Mouse (Mus musculus) MEL (cell line): Measurements from ENCODE around the gene Tsnaxip1. TPM values are rescaled to one million over a fixed set of nuclear protein-coding genes. Genes with fewer than 3 reads are reported as not detected.

Experiments used
- DNase-seq: peaks from one replicate; pipeline ENCODE4 v3.0.0; 2011; ENCODE audit warnings: low read depth, low spot score
- H3K27ac ChIP-seq: 2 replicates; pipeline ENCODE4 v1.5.1; 2012; ENCODE audit warnings: low read depth, mild to moderate bottlenecking, control low read depth, low read length, moderate library complexity; ENCODE audit not compliant: control insufficient read depth
- H3K27me3 ChIP-seq, 2 experiments: fragments of 150-350 bp in 1 of 2; sonication (generic) in 1 of 2; 2 replicates each; pipeline ENCODE4 v1.6.1; 2012; ENCODE audit warnings: low read length in 2 of 2, mild to moderate bottlenecking in 2 of 2, improper control_type of control experiment in 1 of 2, moderate library complexity in 1 of 2; ENCODE audit not compliant: insufficient read depth in 2 of 2, control insufficient read depth in 1 of 2
- H3K36me3 ChIP-seq, 2 experiments: 2 replicates each; pipeline ENCODE4 v1.6.1; 2012 to 2014; ENCODE audit warnings: low read length in 2 of 2, improper control_type of control experiment in 1 of 2, inconsistent platforms in 1 of 2, mild to moderate bottlenecking in 1 of 2; ENCODE audit not compliant: insufficient read depth in 2 of 2, control insufficient read depth in 1 of 2
- H3K4me1 ChIP-seq, 2 experiments: fragments of 150-350 bp in 1 of 2; sonication (generic) in 1 of 2; 2 replicates each; pipeline ENCODE4 v1.6.1; 2012; ENCODE audit warnings: low read length in 2 of 2, improper control_type of control experiment in 1 of 2, mild to moderate bottlenecking in 1 of 2; ENCODE audit not compliant: insufficient read depth in 2 of 2, control insufficient read depth in 1 of 2
- H3K4me3 ChIP-seq, 2 experiments: fragments of 150-350 bp in 1 of 2; sonication (generic) in 1 of 2; 2 replicates each; pipeline ENCODE4 v1.5.1; 2012; ENCODE audit warnings: low read depth in 2 of 2, low read length in 2 of 2, mild to moderate bottlenecking in 2 of 2, moderate library complexity in 2 of 2, control low read depth in 1 of 2, improper control_type of control experiment in 1 of 2; ENCODE audit not compliant: control insufficient read depth in 1 of 2, insufficient read depth in 1 of 2
- H3K79me2 ChIP-seq: 2 replicates; pipeline ENCODE4 v1.6.1; 2012; ENCODE audit warnings: mild to moderate bottlenecking, low read length, moderate library complexity; ENCODE audit not compliant: control insufficient read depth, poor library complexity, insufficient read depth
- H3K9ac ChIP-seq: 2 replicates; pipeline ENCODE4 v1.6.1; 2012; ENCODE audit warnings: low read depth, mild to moderate bottlenecking, control low read depth, low read length, moderate library complexity; ENCODE audit not compliant: control insufficient read depth, poor library complexity, severe bottlenecking
- H3K9me3 ChIP-seq: fragments of 150-350 bp; sonication (generic); replicated peaks from 2 replicates; pipeline ENCODE4 v1.6.1; 2012; ENCODE audit warnings: mild to moderate bottlenecking, low read length, improper control_type of control experiment, moderate library complexity; ENCODE audit not compliant: insufficient read depth
- BHLHE40 ChIP-seq: IDR thresholded peaks from 2 replicates; pipeline ENCODE4 v1.6.1; 2012; ENCODE audit warnings: low read depth, mild to moderate bottlenecking, inconsistent platforms, low read length, improper control_type of control experiment, borderline replicate concordance
- CTCF ChIP-seq, 3 experiments: IDR thresholded peaks in 2 of 3; conservative IDR thresholded peaks in 1 of 3; 2 replicates each; pipeline ENCODE4 v1.5.1; 2011 to 2012; ENCODE audit warnings: low read length in 3 of 3, low read depth in 2 of 3, mild to moderate bottlenecking in 2 of 3, improper control_type of control experiment in 1 of 3, inconsistent platforms in 1 of 3, mixed read lengths in 1 of 3, moderate library complexity in 1 of 3; ENCODE audit not compliant: control insufficient read depth in 1 of 3, insufficient read depth in 1 of 3, poor library complexity in 1 of 3, severe bottlenecking in 1 of 3
- EP300 ChIP-seq, 2 experiments: IDR thresholded peaks; 2 replicates each; pipeline ENCODE4 v1.6.1; 2011; ENCODE audit warnings: improper control_type of control experiment in 2 of 2, low read length in 2 of 2, low read depth in 1 of 2, mild to moderate bottlenecking in 1 of 2
- ETS1 ChIP-seq: IDR thresholded peaks from 2 replicates; pipeline ENCODE4 v1.6.1; 2012; ENCODE audit warnings: low read depth, mild to moderate bottlenecking, inconsistent platforms, low read length, improper control_type of control experiment, moderate library complexity
- GABPA ChIP-seq: IDR thresholded peaks from 2 replicates; pipeline ENCODE4 v1.6.1; 2012; ENCODE audit warnings: low read depth, mild to moderate bottlenecking, inconsistent platforms, low read length, improper control_type of control experiment, moderate library complexity
- GATA1 ChIP-seq: IDR thresholded peaks from 2 replicates; pipeline ENCODE4 v1.6.1; 2011; ENCODE audit warnings: low read depth, low read length, improper control_type of control experiment
- KAT2A ChIP-seq: conservative IDR thresholded peaks from 2 replicates; pipeline ENCODE4 v1.6.1; 2012; ENCODE audit warnings: low read depth, low read length, improper control_type of control experiment, inconsistent platforms
- MAX ChIP-seq: IDR thresholded peaks from 2 replicates; pipeline ENCODE4 v1.6.1; 2011; ENCODE audit warnings: low read length, improper control_type of control experiment
- MXI1 ChIP-seq: IDR thresholded peaks from 2 replicates; pipeline ENCODE4 v1.6.1; 2011; ENCODE audit warnings: mild to moderate bottlenecking, low read depth, low read length, improper control_type of control experiment
- MYC ChIP-seq: IDR thresholded peaks from 2 replicates; pipeline ENCODE4 v1.6.1; 2011; ENCODE audit warnings: low read depth, mild to moderate bottlenecking, low read length, improper control_type of control experiment, moderate library complexity
- NRF1 ChIP-seq: IDR thresholded peaks from 2 replicates; pipeline ENCODE4 v1.6.1; 2014; ENCODE audit warnings: low read depth, mild to moderate bottlenecking, inconsistent platforms, low read length, improper control_type of control experiment, moderate library complexity; ENCODE audit not compliant: poor library complexity, insufficient read depth, severe bottlenecking
- POLR2A ChIP-seq, 2 experiments: IDR thresholded peaks; 2 replicates each; pipeline ENCODE4 v1.6.1; 2011 to 2012; ENCODE audit warnings: low read length in 2 of 2, mild to moderate bottlenecking in 2 of 2, control low read depth in 1 of 2, improper control_type of control experiment in 1 of 2, low read depth in 1 of 2, moderate library complexity in 1 of 2; ENCODE audit not compliant: control insufficient read depth in 1 of 2, insufficient read depth in 1 of 2, poor library complexity in 1 of 2
- POLR2AphosphoS2 ChIP-seq: IDR thresholded peaks from 2 replicates; pipeline ENCODE4 v1.6.1; 2011; ENCODE audit warnings: low read length, improper control_type of control experiment
- SIN3A ChIP-seq: IDR thresholded peaks from 2 replicates; pipeline ENCODE4 v1.6.1; 2012; ENCODE audit warnings: low read length, improper control_type of control experiment, inconsistent platforms
- SMC3 ChIP-seq: IDR thresholded peaks from 2 replicates; pipeline ENCODE4 v1.6.1; 2011; ENCODE audit warnings: low read depth, low read length, improper control_type of control experiment
- TAL1 ChIP-seq: IDR thresholded peaks from 2 replicates; pipeline ENCODE4 v1.6.1; 2012; ENCODE audit warnings: mild to moderate bottlenecking, inconsistent platforms, low read length, moderate library complexity, mixed read lengths
- TBP ChIP-seq: IDR thresholded peaks from 2 replicates; pipeline ENCODE4 v1.8.0; 2011; ENCODE audit warnings: low read depth, low read length, improper control_type of control experiment
- TCF12 ChIP-seq: IDR thresholded peaks from 2 replicates; pipeline ENCODE4 v1.6.1; 2014; ENCODE audit warnings: low read depth, mild to moderate bottlenecking, inconsistent platforms, low read length, improper control_type of control experiment, moderate library complexity
- UBTF ChIP-seq: IDR thresholded peaks from 2 replicates; pipeline ENCODE4 v1.6.1; 2012; ENCODE audit warnings: low read depth, mild to moderate bottlenecking, inconsistent platforms, low read length, improper control_type of control experiment, moderate library complexity, borderline replicate concordance; ENCODE audit not compliant: insufficient read depth
- USF1 ChIP-seq: IDR thresholded peaks from 2 replicates; pipeline ENCODE4 v1.6.1; 2014; ENCODE audit warnings: low read depth, mild to moderate bottlenecking, inconsistent platforms, low read length, improper control_type of control experiment, moderate library complexity
- ZC3H11A ChIP-seq: IDR thresholded peaks from 2 replicates; pipeline ENCODE4 v1.6.1; 2012; ENCODE audit warnings: low read depth, mild to moderate bottlenecking, inconsistent platforms, low read length, improper control_type of control experiment
- ZKSCAN1 ChIP-seq: IDR thresholded peaks from 2 replicates; pipeline ENCODE4 v1.6.1; 2012; ENCODE audit warnings: low read depth, mild to moderate bottlenecking, inconsistent platforms, low read length, improper control_type of control experiment, moderate library complexity
- polyA plus RNA-seq, 2 experiments: library from polyadenylated mRNA; stranded (reverse) in 1 of 2; unstranded in 1 of 2; fragments of >175 nt in 1 of 2; fragments of >200 nt in 1 of 2; gene quantifications; 2 replicates each; pipeline versions ENCODE4 v1.2.1 to v1.2.4; 2012; ENCODE audit warnings: low replicate concordance in 2 of 2, low read depth in 1 of 2; ENCODE audit not compliant: insufficient read length in 2 of 2, insufficient read depth in 1 of 2, missing spikeins in 1 of 2
- total RNA-seq: library from RNA; depleted of rRNA; stranded (reverse); fragments of 300-350 nt; gene quantifications from 2 replicates; pipeline ENCODE4 v1.2.3, GENCODE M21; 2012

Tsnaxip1 gene
- total and polyA plus RNA-seq, 3 experiments, result 0.10 TPM; not detected in 2

DNA sequence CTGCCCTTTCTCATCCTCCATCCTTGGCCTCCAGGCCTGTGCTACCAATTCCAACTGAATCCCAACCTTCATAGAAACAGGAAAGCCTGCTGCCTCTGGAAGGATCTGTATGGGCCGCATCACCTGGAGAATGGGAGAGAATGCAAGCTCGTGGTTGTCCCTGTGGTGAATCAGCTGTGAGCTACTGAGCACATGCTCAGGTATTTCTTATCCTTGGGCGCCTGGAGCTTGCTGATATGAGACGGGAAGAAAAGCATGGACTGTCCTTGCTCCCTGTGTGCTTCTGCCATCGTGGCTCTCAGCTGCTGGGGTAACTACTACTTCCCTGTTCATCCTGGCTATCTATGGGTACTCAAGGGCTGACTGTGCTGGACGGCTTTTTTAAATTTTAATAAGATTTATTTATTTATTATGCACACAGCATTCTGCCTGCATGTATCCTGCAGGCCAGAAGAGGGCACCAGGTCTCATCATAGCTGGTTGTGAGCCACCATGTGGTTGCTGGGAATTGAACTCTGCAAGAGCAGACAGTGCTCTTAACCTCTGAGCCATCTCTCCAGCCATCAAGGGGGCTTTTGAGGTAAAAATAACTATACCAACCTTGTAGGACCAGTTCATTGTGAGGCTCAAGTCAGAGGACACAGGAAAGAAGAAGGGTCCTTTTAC is 39.0 kb downstream of the Tsnaxip1 start:
- Histone ChIP-seq H3K27me3 (no peaks in the 10 kb centered on the region), H3K79me2 (peaks cover 61% of the 10 kb centered on the region), H3K4me3 (no peak overlapping the region), H3K36me3 (peaks cover 11 to 20% of the 10 kb centered on the region in 2 experiments), H3K4me1 (peaks cover 2 to 11% of the 10 kb centered on the region in 2 experiments; a peak in 1 of 4 replicates), H3K27ac (no peak overlapping the region), H3K9me3 (no peaks in the 10 kb centered on the region), H3K9ac (no peak overlapping the region)
- TF ChIP-seq TCF12 (0 out of 2 replicates have a peak, but pooled peaks have one; percentile 14), MYC (peak; percentile 49; the same call in 1 of the 2 replicates), KAT2A (no peak), MXI1 (peak; percentile 66; the same call in 1 of the 2 replicates), USF1 (no peak), EP300 (IDR thresholded peaks at IDR 0.05; ENCODE audit: low read depth in 1 of 2, low read length in 2 of 2) (0 out of 4 replicates have a peak, but pooled peaks of 1 of the 2 experiments have one; percentile 8), GABPA (no peak), BHLHE40 (no peak), SMC3 (peak; percentile 47), POLR2AphosphoS2 (no peak), CTCF (IDR thresholded peaks at IDR 0.05 in 2 of 3, conservative IDR thresholded peaks at IDR 0.05 in 1 of 3; ENCODE audit: control insufficient read depth in 1 of 3, insufficient read depth in 1 of 3, low read depth in 2 of 3, low read length in 3 of 3, poor library complexity in 1 of 3, severe bottlenecking in 1 of 3) (peak; percentile 29 to 68 (median 51); a peak in 5 of 6 replicates), ZKSCAN1 (no peak), POLR2A (IDR thresholded peaks at IDR 0.05; ENCODE audit: control insufficient read depth in 1 of 2, insufficient read depth in 1 of 2, low read depth in 1 of 2, low read length in 2 of 2, poor library complexity in 1 of 2) (no peak; a peak in 1 of 4 replicates), ETS1 (peak; percentile 68; the same call in 1 of the 2 replicates), GATA1 (0 out of 2 replicates have a peak, but pooled peaks have one; percentile 12), ZC3H11A (0 out of 2 replicates have a peak, but pooled peaks have one; percentile 5), TAL1 (peak; percentile 47), MAX (peak; percentile 47; the same call in 1 of the 2 replicates), NRF1 (no peak), TBP (no peak), UBTF (no peak), SIN3A (no peak)
- peak; percentile 63 for DNase-seq
